ENCODE assay signal across 9 mouse cellular contexts in genomic region chr17:30681604-30682003, GRCm38 (mm10). TPM values are rescaled to one million over a fixed set of nuclear protein-coding genes. Genes with fewer than 3 reads are reported as not detected.
DNase-seq lines count a peak whose midpoint lies in the region; ATAC-seq and TF ChIP-seq lines count a peak whose summit lies in the region.
"Had no signal": no experiment of that assay in that cellular context is flagged by ENCODE, and none has a peak within 500 bp of the region (broad histone marks: within the 10 kb centered on the region; RNA-seq: fewer than 3 reads in every experiment).

No protein-coding gene starts in this region.

- no peak for ATAC-seq in forebrain, postnatal 0 days
- no peak for ATAC-seq in forebrain, embryonic 12.5 days (ENCODE audit: low FRiP score)

- peak; percentile 64 for TF ChIP-seq CTCF in forebrain, postnatal 0 days (IDR thresholded peaks at IDR 0.05; ENCODE audit: low read depth)

- no peak overlapping the region for H3K27ac ChIP-seq in forebrain, postnatal 0 days (ENCODE audit: low read depth, low read length)
- no peak overlapping the region for H3K27ac ChIP-seq in forebrain, embryonic 12.5 days
- H3K27ac ChIP-seq: embryonic facial prominence, embryonic 12.5 days had no signal

- no peaks in the 10 kb centered on the region for H3K4me1 ChIP-seq in forebrain, postnatal 0 days (ENCODE audit: insufficient read depth)
- H3K4me1 ChIP-seq in forebrain, embryonic 12.5 days = no peaks in the 10 kb centered on the region
- H3K4me1 ChIP-seq: embryonic facial prominence, embryonic 12.5 days had no signal

- no peaks in the 10 kb centered on the region for H3K27me3 ChIP-seq in forebrain, postnatal 0 days (ENCODE audit: insufficient read depth, low read length)
- H3K27me3 ChIP-seq in forebrain, embryonic 12.5 days = no peaks in the 10 kb centered on the region
- H3K27me3 ChIP-seq: embryonic facial prominence, embryonic 12.5 days had no signal

- no peak overlapping the region for H3K4me2 ChIP-seq in forebrain, postnatal 0 days (ENCODE audit: low read depth)
- no peak overlapping the region for H3K4me2 ChIP-seq in forebrain, embryonic 12.5 days
- H3K4me2 ChIP-seq: embryonic facial prominence, embryonic 12.5 days had no signal

- H3K36me3 ChIP-seq in forebrain, postnatal 0 days (ENCODE audit: insufficient read depth) = no peaks in the 10 kb centered on the region
- H3K36me3 ChIP-seq in forebrain, embryonic 12.5 days (replicated peaks) = no peaks in the 10 kb centered on the region
- H3K36me3 ChIP-seq: embryonic facial prominence, embryonic 12.5 days had no signal

- H3K9ac ChIP-seq in forebrain, postnatal 0 days = no peak overlapping the region
- H3K9ac ChIP-seq in forebrain, embryonic 12.5 days = no peak overlapping the region
- H3K9ac ChIP-seq: embryonic facial prominence, embryonic 12.5 days had no signal

- 36% methylated on average over 5 of the region's 5 CpGs for WGBS in forebrain, postnatal 0 days
- WGBS in forebrain, embryonic 12.5 days = 26% methylated on average over 5 of the region's 5 CpGs

- peak; percentile 38 for DNase-seq in forebrain, postnatal 0 days
- DNase-seq in right cerebral cortex, adult 2 months (ENCODE audit: low spot score in 2 of 2) = peak; percentile 26 to 39
- DNase-seq in right cerebral cortex, postnatal 25 days = no peak
- DNase-seq in c-Kit-positive CD71-positive TER-119-positive erythroid progenitor cells, embryonic 14.5 days (ENCODE audit: low spot score) = peak; percentile 78
- DNase-seq in kidney, adult 9 months = peak; percentile 75
- DNase-seq in lung, postnatal 4 days = peak; percentile 67 to 78
- DNase-seq in testis, postnatal 10 days (ENCODE audit: low spot score) = peak; percentile 84

- no peaks in the 10 kb centered on the region for H3K9me3 ChIP-seq in forebrain, postnatal 0 days (ENCODE audit: low read length)
- H3K9me3 ChIP-seq in forebrain, embryonic 12.5 days = no peaks in the 10 kb centered on the region

- no peak overlapping the region for H3K4me3 ChIP-seq in forebrain, postnatal 0 days (ENCODE audit: low read depth, low read length)
- no peak overlapping the region for H3K4me3 ChIP-seq in forebrain, embryonic 12.5 days (replicated peaks)
- H3K4me3 ChIP-seq: embryonic facial prominence, embryonic 12.5 days had no signal

RNA-seq across cellular contexts. Expression of gene Glo1, which starts 54.9 kb away (rescaled TPM):
- 150 and 172 TPM in 2 replicates for total RNA-seq in forebrain, postnatal 0 days (2014; rRNA removed)
- polyA plus RNA-seq in forebrain, postnatal 0 days (2015; fragmentation: Nextera tagmentation; extraction: Ambion mirVana) = 186 and 194 TPM in 2 replicates
- polyA plus RNA-seq in forebrain, embryonic 12.5 days (2016; fragmentation: Nextera tagmentation; extraction: Ambion mirVana) = 233 and 241 TPM in 2 replicates

RNA-seq across cellular contexts. Expression of gene Dnah8, which starts 57.5 kb away (rescaled TPM):
- total RNA-seq in forebrain, postnatal 0 days (2014; rRNA removed) = 1.5 and 5.0 TPM in 2 replicates
- polyA plus RNA-seq in forebrain, postnatal 0 days (2015; fragmentation: Nextera tagmentation; extraction: Ambion mirVana) = 0.80 and 2.1 TPM in 2 replicates
- 0.98 and 1.4 TPM in 2 replicates for polyA plus RNA-seq in forebrain, embryonic 12.5 days (2016; fragmentation: Nextera tagmentation; extraction: Ambion mirVana)
